Mouse (Mus musculus): ENCODE measurements around the gene Tmem127. TPM values are rescaled to one million over a fixed set of nuclear protein-coding genes. Genes with fewer than 3 reads are reported as not detected.
A peak's percentile ranks its signal among the peaks of the same experiment; 100 is the strongest.
"Not testable (repeated sequence)": the region's sequence is repeated elsewhere in the genome, so short reads cannot be mapped to it uniquely, and the experiment has no call there.

Tmem127 gene
- total RNA-seq, 2 experiments from 2014 or later: 99.7 to 105 TPM

- intact Hi-C loops (cut with DNase I): no loop called here
- no peak for DNase-seq (ENCODE audit: low spot score in 2 of 2)
These were observed 7.0 kb downstream of the Tmem127 start for GRCm38 (mm10) chr2:127254604-127255134.

DNA sequence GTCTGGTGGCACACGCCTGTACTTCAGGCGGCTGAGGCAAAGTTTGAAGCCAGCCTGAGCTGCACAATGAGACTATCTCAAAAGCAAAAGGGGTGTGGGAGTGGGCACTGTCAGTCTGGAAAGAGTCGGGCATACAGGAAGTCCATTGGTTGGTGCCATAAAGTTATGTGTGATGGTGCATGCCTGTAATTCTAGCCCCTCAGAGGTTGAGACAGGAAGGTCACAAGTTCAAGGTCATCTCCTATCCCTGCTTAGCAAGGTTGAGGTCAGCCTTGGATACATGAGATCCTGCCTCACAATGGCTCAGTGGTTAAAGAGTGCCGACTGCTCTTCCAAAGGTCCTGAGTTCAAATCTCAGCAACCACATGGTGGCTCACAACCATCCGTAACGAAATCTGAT, 7.6 kb downstream of the Tmem127 start:
- intact Hi-C loops (cut with DNase I): no loop called here
- no peak for DNase-seq (ENCODE audit: low spot score in 2 of 2)

DNA sequence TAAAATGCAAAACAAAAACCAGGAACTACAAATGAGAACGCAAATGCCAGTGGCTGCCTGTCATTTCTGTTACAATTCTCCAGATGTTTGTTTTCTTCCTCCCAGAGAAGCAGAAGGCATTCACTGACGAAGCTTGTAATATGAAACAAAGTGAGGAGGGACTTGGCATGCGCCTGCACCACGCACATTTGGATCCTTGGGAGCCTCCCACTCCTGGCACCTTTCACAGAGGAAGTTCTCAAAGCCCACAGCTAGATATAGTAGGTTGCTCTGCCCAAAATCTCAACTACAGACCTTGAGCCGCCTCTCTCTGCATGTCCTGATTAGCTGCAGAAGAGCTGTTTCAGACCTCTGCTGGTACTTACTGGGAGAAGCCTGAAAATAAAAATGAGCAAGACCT, 11.6 kb downstream of the Tmem127 start:
- intact Hi-C loops (cut with DNase I): no loop called here
- no peak for DNase-seq (ENCODE audit: low spot score in 2 of 2)

- intact Hi-C loops (cut with DNase I): no loop called here
- no peak for DNase-seq (ENCODE audit: low spot score in 2 of 2)
These were observed 14.8 kb downstream of the Tmem127 start for GRCm38 (mm10) chr2:127262480-127262879.

- DNase-seq (ENCODE audit: low spot score in 2 of 2): no peak
- intact Hi-C loops (cut with DNase I): no loop called here
These were observed 20.1 kb downstream of the Tmem127 start for GRCm38 (mm10) chr2:127267854-127268253.

- peak; percentile 96 to 97 for DNase-seq (ENCODE audit: low spot score in 2 of 2)
- intact Hi-C loops (cut with DNase I): no loop called here
These were observed 22.0 kb downstream of the Tmem127 start, which contains the start of gene Stard7 for GRCm38 (mm10) chr2:127269491-127270299. Gene Stard7, plus strand, starts transcription at chr2:127270218.

- peak; percentile 86 to 89 for DNase-seq (ENCODE audit: low spot score in 2 of 2)
- intact Hi-C loops (cut with DNase I): no loop called here
These were observed 22.8 kb downstream of the Tmem127 start for GRCm38 (mm10) chr2:127270300-127271041.

DNA sequence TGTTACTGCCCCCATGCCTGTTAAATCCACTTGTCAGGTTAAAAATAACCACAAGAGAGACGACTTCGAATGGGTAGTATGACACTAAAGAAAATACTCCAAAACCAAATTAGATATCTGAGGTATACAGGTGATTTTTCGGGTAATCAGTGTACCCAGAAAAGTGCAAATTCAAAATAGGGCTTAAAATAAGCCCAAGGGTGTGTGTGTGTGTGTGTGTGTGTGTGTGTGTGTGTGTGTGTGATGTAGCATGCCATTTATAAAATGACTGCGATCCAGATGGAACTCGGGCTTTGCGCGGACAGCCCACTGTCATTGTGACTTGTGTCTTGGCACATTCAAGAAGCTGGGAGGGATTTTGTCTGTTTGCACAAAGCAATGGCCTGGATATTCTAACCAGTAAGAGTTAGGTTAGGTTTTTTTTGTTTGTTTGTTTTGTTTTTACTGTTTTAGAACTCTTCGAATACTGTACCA, 23.4 kb downstream of the Tmem127 start:
- peak; percentile 48 to 72 for DNase-seq (ENCODE audit: low spot score in 2 of 2)
- intact Hi-C loops (cut with DNase I): no loop called here

GRCm38 (mm10) chr2:127272049-127272448, 24.3 kb downstream of the Tmem127 start:
- DNase-seq (ENCODE audit: low spot score in 2 of 2); intact Hi-C loops (cut with DNase I): not testable (repeated sequence)

DNA sequence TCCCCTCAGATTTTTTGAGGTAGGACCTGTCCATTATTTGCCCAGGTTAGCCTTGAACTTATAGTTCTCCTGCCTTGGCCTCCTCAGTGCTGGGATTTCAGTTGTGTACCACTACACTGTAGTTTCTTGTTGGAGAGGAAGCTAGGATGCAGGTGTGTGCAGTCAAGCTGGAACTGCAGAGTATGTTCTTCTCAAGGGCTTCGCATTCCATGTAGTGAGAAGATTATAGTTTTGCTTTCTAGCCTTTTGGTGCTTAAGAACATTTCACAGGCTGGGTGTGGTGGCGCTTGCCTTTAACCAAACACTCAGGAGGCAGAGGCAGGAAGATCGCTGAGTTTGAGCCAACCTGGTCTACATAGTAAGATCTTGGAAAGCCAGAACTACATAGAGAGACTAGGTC, 25.1 kb downstream of the Tmem127 start:
- DNase-seq (ENCODE audit: low spot score in 2 of 2): no peak
- intact Hi-C loops (cut with DNase I): no loop called here

DNA sequence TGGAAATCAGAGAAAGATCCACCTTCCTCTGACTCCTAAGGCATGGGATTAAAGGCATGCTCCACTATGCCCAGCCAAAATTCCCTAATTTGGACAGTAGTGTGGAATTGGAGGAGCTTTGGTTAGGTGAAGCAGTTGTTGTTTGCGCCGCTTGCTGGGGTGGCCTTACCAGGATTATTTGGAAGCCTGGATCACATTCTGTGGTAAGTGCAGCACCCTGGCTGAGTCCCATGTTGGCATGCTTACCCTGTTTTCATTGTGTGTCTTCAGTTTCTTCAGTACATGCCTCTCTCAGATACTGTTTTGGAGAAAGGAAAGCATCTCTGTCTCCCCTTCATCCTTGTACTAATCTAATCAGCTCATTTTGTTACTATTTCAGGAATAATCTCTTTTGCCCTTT, 26.9 kb downstream of the Tmem127 start:
- DNase-seq (ENCODE audit: low spot score in 2 of 2): no peak
- intact Hi-C loops (cut with DNase I): no loop called here

DNA sequence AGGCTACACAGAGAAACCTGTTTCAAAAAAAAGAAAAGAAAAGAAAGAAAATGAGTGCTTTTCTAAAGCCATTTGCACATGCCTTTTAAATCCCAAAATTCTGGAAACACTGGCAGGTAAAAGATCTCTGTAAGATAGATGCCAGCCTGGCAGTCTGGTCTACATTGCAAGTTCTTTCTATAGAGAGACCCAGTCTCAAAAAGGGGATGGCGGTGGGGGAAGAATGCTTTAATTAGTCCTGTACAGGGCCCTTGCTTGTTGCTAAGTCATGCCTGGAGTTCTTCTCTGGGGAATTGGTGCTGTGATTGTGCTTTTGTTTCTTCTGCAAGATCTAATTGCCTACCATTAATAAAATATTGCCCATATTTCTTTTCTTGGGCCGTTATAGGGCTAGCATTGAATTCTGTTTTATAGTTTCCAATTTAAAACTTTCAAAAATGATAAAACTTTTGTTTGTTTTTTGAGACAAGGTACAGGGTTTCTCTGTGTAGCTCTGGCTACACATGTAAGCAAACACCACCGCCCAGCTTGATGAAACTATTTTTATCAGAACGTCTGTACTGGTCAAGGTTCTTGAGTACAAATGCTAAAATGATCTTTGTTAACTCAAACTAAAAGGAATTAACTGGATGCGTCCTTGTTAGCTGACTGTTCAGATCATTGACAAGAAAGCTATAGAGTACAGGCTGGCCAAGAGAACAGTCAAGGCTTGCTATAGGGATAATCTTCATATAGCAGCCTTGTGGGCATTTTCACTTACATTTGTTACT, 28.0 kb downstream of the Tmem127 start:
- intact Hi-C loops (cut with DNase I): no loop called here
- no peak for DNase-seq (ENCODE audit: low spot score in 2 of 2)

DNA sequence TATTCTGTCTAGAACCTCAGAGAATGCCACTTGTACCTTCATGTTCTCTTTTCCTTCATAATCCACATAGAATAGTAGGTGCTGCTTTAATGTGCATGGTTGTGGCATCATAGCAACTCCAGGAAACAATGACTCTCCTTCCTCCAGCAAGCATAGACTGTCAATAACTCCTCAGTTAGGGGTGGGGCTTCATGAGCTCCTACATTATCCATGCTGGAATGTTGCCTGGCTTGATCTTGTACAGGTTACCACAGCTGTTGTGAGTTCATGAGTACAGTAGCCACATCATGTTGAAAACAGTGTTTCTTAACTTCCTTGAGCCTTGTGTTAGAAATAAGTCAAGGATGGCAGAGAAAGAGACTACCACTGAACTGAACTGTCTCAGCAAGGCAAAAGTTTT, 30.5 kb downstream of the Tmem127 start:
- intact Hi-C loops (cut with DNase I): no loop called here
- DNase-seq (ENCODE audit: low spot score in 2 of 2): no peak

- intact Hi-C loops (cut with DNase I): no loop called here
- no peak for DNase-seq (ENCODE audit: low spot score in 2 of 2)
These were observed 44.5 kb downstream of the Tmem127 start for GRCm38 (mm10) chr2:127292250-127292649.

DNA sequence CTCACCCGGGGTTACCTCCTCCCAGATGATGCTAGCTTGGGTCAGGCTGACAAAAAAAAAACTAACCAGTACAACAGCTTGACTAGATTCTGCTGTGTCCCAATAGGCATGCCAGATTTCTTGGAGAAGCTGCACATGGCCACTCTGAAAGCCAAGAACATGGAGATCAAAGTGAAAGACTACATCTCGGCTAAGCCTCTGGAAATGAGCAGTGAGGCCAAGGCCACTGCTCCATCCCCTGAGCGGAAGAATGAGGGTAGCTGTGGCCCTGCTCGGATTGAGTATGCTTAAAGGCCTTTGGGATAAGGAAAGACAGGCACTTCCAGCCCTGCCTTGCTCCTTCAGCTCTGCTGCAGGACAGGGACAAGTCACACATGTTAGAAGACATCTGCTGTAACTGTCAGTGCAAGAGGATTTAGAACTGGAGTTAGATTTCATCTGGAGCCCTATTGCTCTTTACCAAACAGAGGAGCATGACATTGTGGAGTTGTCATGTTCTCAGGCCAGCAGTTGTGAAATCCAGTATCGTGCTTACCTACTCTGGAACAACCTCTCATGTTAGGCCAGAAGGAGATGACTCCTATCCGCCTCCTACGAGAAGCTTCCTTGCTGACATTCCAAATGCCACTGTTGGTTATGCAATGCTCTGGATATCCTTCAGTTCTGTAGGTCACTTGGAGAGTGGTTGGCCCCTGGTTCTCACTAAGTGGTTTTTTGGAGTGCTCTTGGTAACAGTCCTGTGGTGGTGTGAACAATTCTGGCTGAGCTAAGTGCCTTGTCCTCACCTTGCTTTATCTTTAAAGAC, 49.5 kb downstream of the Tmem127 start:
- no peak for DNase-seq (ENCODE audit: low spot score in 2 of 2)
- intact Hi-C loops (cut with DNase I): no loop called here

DNA sequence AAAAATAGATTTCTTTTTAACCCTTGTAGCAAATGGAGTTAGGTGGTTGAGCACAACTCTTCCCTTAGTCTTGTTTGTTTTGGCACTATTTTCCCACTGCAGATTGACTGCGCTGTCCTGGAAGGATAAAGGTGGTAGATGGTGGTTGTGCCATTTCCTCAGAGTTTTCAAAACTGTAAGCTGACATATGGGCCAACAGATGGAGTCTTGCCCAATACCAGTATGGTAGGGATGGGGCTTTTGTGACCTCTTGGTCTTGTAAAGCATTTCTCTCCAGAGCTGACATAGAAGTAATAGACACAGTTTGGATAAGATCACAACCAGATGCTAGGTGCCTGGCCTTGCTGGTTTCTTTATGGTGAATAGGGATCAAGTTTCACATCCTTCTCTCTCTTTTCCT, 50.3 kb downstream of the Tmem127 start:
- intact Hi-C loops (cut with DNase I): no loop called here
- DNase-seq (ENCODE audit: low spot score in 2 of 2): no peak

DNA sequence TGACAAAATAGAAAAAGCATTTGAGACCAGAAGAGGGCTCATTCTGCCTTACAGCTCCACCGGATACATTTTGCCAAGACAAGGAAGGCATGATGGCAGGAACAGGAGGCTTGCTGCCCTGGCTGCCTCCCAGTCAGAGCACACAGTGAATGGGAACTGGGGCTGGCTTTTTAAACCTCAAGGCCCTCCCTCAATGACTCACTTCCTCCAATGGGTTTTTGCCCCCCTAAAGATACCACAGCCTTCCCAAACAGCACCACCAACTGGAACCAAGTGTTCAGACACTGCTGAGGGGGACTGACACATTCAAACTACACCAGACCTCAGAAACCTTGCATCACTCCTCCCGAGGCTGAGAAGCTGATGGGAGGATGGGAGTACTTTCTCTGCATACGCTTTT, 53.0 kb downstream of the Tmem127 start:
- intact Hi-C loops (cut with DNase I): no loop called here
- DNase-seq (ENCODE audit: low spot score in 2 of 2): peak in 1 of 2 experiments; percentile 23

DNA sequence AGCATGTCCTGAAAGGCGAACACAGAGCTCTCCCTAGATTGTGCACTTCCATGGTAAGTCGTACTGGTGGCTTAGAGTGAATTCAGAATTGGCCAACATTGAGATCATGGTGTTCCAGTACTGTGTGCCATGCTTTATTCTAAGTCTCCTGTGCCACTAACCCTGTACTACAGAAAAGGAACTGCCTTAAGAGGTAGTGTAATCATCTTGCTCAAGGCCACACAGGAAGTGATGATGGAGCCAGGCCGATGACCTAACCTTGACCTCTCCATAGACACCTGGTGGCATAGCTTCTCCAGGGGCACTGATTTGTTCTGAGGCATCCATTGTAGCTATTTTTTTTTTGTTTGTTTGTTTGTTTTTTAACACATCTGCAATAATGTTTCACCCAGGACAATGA, 54.2 kb downstream of the Tmem127 start:
- intact Hi-C loops (cut with DNase I): no loop called here
- no peak for DNase-seq (ENCODE audit: low spot score in 2 of 2)

- DNase-seq (ENCODE audit: low spot score in 2 of 2); intact Hi-C loops (cut with DNase I): not testable (repeated sequence)
These were observed 56.5 kb downstream of the Tmem127 start for GRCm38 (mm10) chr2:127304192-127304591.

Measured in left cerebral cortex, postnatal 14 days (tissue).